Mouse (Mus musculus) hindbrain, embryonic 12.5 days (tissue): ENCODE data around the gene Slc25a1. TPM values are rescaled to one million over a fixed set of nuclear protein-coding genes. Genes with fewer than 3 reads are reported as not detected.

Experiments used
- ATAC-seq: fragments of 200-750 bp; cut with Nextera tagmentation; 2 replicates; pipeline ENCODE4 v1.8.0; 2017; ENCODE audit warnings: moderate TSS enrichment; ENCODE audit not compliant: low FRiP score
- H3K27ac ChIP-seq: fragments of 300-500 bp; sonication (generic); 2 replicates; pipeline ENCODE4 v1.5.1; 2016; ENCODE audit warnings: mild to moderate bottlenecking
- H3K27me3 ChIP-seq: fragments of 300-500 bp; sonication (generic); 2 replicates; pipeline ENCODE4 v1.6.1; 2016; ENCODE audit warnings: mild to moderate bottlenecking
- H3K36me3 ChIP-seq: fragments of 300-500 bp; sonication (generic); 2 replicates; pipeline ENCODE4 v1.6.1; 2016; ENCODE audit warnings: mild to moderate bottlenecking
- H3K4me1 ChIP-seq: fragments of 300-500 bp; sonication (generic); 2 replicates; pipeline ENCODE4 v1.6.1; 2016
- H3K4me2 ChIP-seq: fragments of 300-500 bp; sonication (generic); replicated peaks from 2 replicates; pipeline ENCODE4 v1.6.1; 2016; ENCODE audit warnings: mild to moderate bottlenecking
- H3K4me3 ChIP-seq: fragments of 300-500 bp; sonication (generic); 2 replicates; pipeline ENCODE4 v1.5.1; 2016; ENCODE audit warnings: mild to moderate bottlenecking
- H3K9ac ChIP-seq: fragments of 300-500 bp; sonication (generic); 2 replicates; pipeline ENCODE4 v1.6.1; 2016; ENCODE audit warnings: mild to moderate bottlenecking, moderate library complexity
- H3K9me3 ChIP-seq: fragments of 300-500 bp; sonication (generic); replicated peaks from 2 replicates; pipeline ENCODE4 v1.6.1; 2016; ENCODE audit warnings: mild to moderate bottlenecking
- WGBS: fragments of 180-500 bp; shearing (Covaris S2); methylation state at CpG from one replicate; pipeline ENCODE4 v1.1.7; 2016; 5-methylcytosine and 5-hydroxymethylcytosine counted together
- polyA plus RNA-seq: library from polyadenylated mRNA; unstranded; fragments of >200 nt; fragmentation: Nextera tagmentation; extraction: Ambion mirVana; gene quantifications from 2 replicates; pipeline ENCODE4 v1.2.1, GENCODE M21; 2016

The Slc25a1 gene
- polyA plus RNA-seq, 1 experiment from 2014 or later, result 142 TPM

DNA sequence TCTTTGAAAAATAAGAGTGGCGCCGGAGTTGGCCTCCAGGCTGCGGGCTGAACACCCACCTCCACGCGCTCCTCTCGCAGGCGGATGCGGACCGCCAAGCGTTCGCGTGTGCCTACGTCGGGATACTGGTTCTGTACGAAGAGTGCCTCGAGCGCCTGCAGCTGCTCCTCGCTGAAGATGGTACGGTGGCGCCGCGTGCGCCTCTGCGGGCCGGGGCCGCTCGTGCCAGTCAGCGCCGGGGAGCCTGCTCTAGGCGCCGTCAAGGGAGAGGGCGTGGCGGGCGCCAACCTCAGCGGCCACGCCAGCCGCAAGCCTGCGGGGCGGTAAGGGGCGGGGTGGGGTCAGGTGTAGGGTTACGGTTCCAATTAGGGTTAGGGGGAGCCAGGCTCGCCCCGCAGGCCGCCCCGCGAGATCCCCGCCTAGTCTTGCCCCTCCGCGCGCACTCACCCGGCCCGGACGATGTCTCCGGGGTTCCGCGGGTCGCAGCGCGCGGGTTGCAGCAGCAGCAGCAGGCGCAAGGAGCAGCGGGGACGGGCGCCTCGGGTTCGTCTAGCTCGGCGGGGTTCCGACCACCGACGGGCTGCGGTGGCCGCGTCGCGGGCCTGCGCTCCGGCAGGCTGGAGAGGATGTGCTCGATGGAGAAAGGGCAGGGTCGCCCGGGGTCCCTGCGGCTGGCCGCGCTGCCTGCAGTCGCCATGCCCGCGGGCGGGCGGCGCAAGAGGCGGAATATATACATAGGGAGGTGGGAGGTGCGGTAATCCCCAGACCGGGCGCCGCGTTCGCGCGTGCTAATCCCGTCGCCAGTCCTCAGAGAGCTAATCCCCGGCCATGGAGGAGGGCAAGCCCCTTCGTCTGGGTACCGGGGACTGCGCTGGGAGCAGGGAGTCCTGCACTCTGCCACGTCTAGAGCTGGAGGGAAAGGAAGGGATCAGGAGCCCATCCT, 13.4 kb downstream of the Slc25a1 start, which contains the start of gene Gsc2:
TSS of gene Gsc2 (minus strand) at position 753 of the 943 bp plus-strand sequence.
- peak within 1 kb of the TSS; percentile 51 for H3K9ac ChIP-seq
- peaks cover 74% of the 10 kb centered on the region for H3K27me3 ChIP-seq
- no peak within 1 kb of the TSS for H3K27ac ChIP-seq
- peak within 1 kb of the TSS; percentile 35 for H3K4me3 ChIP-seq
- H3K4me2 ChIP-seq, result peak within 1 kb of the TSS; percentile 55
- H3K36me3 ChIP-seq, result no peaks in the 10 kb centered on the region
- WGBS, result under 1% methylated on average over 92 of the region's 106 CpGs
- no peaks in the 10 kb centered on the region for H3K9me3 ChIP-seq
- H3K4me1 ChIP-seq, result peaks cover 19% of the 10 kb centered on the region
- ATAC-seq, result no peak

DNA sequence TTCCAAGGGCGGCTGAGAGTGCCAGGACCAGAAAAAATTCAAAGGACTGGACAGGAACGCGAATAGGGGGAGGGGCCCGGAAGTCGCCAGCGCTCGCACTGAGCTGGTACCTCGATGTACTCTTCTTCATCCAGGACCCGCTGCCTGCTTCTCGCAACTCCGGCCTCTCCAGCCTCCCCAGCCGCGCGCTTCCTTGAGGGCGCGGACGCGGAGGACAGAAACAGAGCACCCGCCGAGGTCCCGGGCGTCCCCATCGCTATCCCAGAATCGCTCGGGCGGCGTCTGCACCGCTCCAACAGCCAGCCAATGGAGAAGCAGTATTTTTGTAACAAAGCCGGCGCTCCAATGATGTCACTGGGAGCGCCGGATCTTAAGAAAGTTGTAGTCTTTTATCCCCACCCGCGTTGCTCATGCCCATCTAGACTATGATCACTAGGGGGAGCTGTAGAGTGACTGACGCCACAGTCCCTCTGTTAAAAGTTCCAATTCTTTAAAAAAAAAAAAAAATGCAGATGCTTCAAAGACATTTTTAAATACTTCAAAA, 16.9 kb downstream of the Slc25a1 start, which contains the start of gene Ess2:
TSS of gene Ess2 (minus strand) at position 297 of the 544 bp plus-strand sequence.
- Histone ChIP-seq H3K4me1 (peaks cover 19% of the 10 kb centered on the region), H3K4me2 (peak within 1 kb of the TSS; percentile 91), H3K27ac (peak within 1 kb of the TSS; percentile 40; the same call in 1 of the 2 replicates), H3K4me3 (peak within 1 kb of the TSS; percentile 66), H3K27me3 (peaks cover 46% of the 10 kb centered on the region), H3K9ac (peak within 1 kb of the TSS; percentile 72), H3K36me3 (peaks cover 33% of the 10 kb centered on the region), H3K9me3 (no peaks in the 10 kb centered on the region)
- under 1% methylated on average over 35 of the region's 35 CpGs for WGBS
- ATAC-seq, result peak; percentile 93

- Histone ChIP-seq H3K36me3 (peaks cover 55% of the 10 kb centered on the region), H3K27me3 (no peaks in the 10 kb centered on the region), H3K4me2 (no peak within 1 kb of the TSS), H3K4me3 (no peak within 1 kb of the TSS), H3K27ac (no peak within 1 kb of the TSS), H3K9ac (no peak within 1 kb of the TSS), H3K4me1 (no peaks in the 10 kb centered on the region), H3K9me3 (no peaks in the 10 kb centered on the region)
- ATAC-seq, result no peak
- 91% methylated on average over 14 of the region's 14 CpGs for WGBS
Observed at GRCm38 (mm10) chr16:17898462-17898861, 29.6 kb downstream of the Slc25a1 start, which contains the start of the genes Dgcr2 and Tssk2. TSS of gene Dgcr2 (minus strand) at chr16:17898562. TSS of gene Tssk2 (plus strand) at chr16:17898637.

- Histone ChIP-seq H3K4me3 (no peak overlapping the region), H3K36me3 (peaks cover 31% of the 10 kb centered on the region), H3K4me1 (peaks cover 6% of the 10 kb centered on the region), H3K9ac (no peak overlapping the region), H3K27ac (no peak overlapping the region), H3K4me2 (no peak overlapping the region), H3K9me3 (no peaks in the 10 kb centered on the region), H3K27me3 (no peaks in the 10 kb centered on the region)
- ATAC-seq, result no peak
Observed at GRCm38 (mm10) chr16:17896091-17896490, 31.9 kb downstream of the Slc25a1 start.

DNA sequence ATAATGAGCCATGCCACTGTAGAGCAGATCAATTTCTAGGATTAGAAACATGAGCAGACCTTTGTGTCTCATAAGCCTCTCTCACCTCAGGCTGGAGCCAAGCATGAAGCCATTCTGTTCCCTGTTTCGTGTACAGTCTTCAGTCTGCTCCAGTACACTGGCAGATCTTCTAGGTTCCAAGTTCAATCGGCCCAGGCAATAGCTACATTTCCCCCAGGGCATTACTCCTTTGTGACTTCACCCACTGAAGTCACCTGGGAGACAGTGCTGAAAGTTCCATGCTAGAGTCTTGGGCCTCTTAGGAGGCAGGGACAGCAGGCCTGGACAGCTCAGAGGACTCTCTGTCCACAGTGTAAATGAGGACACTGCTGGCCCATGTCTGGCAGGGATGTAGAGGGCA, 34.1 kb downstream of the Slc25a1 start, which contains the start of gene Tssk1:
TSS of gene Tssk1 (plus strand) at position 301 of the 400 bp plus-strand sequence.
- no peak within 1 kb of the TSS for H3K27ac ChIP-seq
- no peak within 1 kb of the TSS for H3K4me3 ChIP-seq
- H3K9ac ChIP-seq, result no peak within 1 kb of the TSS
- peaks cover 10% of the 10 kb centered on the region for H3K36me3 ChIP-seq
- H3K4me1 ChIP-seq, result peaks cover 19% of the 10 kb centered on the region
- no peaks in the 10 kb centered on the region for H3K27me3 ChIP-seq
- H3K9me3 ChIP-seq, result no peaks in the 10 kb centered on the region
- ATAC-seq, result no peak
- H3K4me2 ChIP-seq, result no peak within 1 kb of the TSS
- WGBS, result 87% methylated on average over 2 of the region's 2 CpGs

GRCm38 (mm10) chr16:17892606-17893005, 35.4 kb downstream of the Slc25a1 start:
- H3K9ac ChIP-seq, result no peak overlapping the region
- 84% methylated on average over 3 of the region's 3 CpGs for WGBS
- no peaks in the 10 kb centered on the region for H3K27me3 ChIP-seq
- no peak overlapping the region for H3K27ac ChIP-seq
- H3K4me1 ChIP-seq, result peaks cover 19% of the 10 kb centered on the region
- H3K36me3 ChIP-seq, result no peaks in the 10 kb centered on the region
- no peak for ATAC-seq
- H3K4me3 ChIP-seq, result no peak overlapping the region
- no peaks in the 10 kb centered on the region for H3K9me3 ChIP-seq
- H3K4me2 ChIP-seq, result no peak overlapping the region

DNA sequence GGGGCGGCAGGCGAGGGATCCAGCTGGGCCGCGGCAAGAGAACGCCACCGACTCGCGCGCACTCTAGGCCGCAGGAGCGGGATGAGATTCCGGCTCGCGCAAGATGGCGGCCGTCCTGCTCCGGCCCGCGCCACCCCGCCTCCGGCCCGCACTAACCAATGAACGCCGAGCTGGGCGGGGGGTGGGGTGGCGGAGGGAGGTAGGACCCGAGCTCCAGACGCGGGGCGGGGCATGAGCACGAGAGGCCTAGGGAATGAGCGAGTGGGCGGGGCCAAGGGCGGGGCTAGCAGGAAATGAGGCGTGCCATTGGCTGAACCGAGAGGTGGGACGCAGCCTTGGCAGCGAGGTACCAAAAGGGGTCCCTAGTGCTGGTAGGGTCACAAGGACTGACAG, 36.5 kb downstream of the Slc25a1 start, which contains the start of gene Gm20518:
TSS of gene Gm20518 (minus strand) at position 105 of the 393 bp plus-strand sequence.
- peaks cover 23% of the 10 kb centered on the region for H3K4me1 ChIP-seq
- peak; percentile 98 for ATAC-seq
- no peaks in the 10 kb centered on the region for H3K9me3 ChIP-seq
- peak within 1 kb of the TSS; percentile 84 for H3K4me2 ChIP-seq
- H3K36me3 ChIP-seq, result no peaks in the 10 kb centered on the region
- peak within 1 kb of the TSS; percentile 98 for H3K9ac ChIP-seq
- 1% methylated on average over 35 of the region's 38 CpGs for WGBS
- peak within 1 kb of the TSS; percentile 97 for H3K4me3 ChIP-seq
- peak within 1 kb of the TSS; percentile 97 for H3K27ac ChIP-seq
- no peaks in the 10 kb centered on the region for H3K27me3 ChIP-seq

GRCm38 (mm10) chr16:17890917-17891566, 37.0 kb downstream of the Slc25a1 start:
- under 1% methylated on average over 44 of the region's 44 CpGs for WGBS
- peak overlapping the region; percentile 98 for H3K9ac ChIP-seq

GRCm38 (mm10) chr16:17890342-17890727, 37.7 kb downstream of the Slc25a1 start:
- H3K4me1 ChIP-seq, result peaks cover 27% of the 10 kb centered on the region
- H3K9me3 ChIP-seq, result no peaks in the 10 kb centered on the region
- no peak overlapping the region for H3K27ac ChIP-seq
- peak overlapping the region; percentile 98 for H3K9ac ChIP-seq
- 41% methylated on average over 2 of the region's 2 CpGs for WGBS
- peak overlapping the region; percentile 97 for H3K4me3 ChIP-seq
- H3K4me2 ChIP-seq, result peak overlapping the region; percentile 84
- no peaks in the 10 kb centered on the region for H3K27me3 ChIP-seq
- ATAC-seq, result no peak
- H3K36me3 ChIP-seq, result no peaks in the 10 kb centered on the region

More at GRCm38 (mm10) chr16:17890917-17891566, 37.0 kb downstream of the Slc25a1 start:
- peak; percentile 75 for ATAC-seq
- peak overlapping the region; percentile 97 for H3K27ac ChIP-seq
- peaks cover 23% of the 10 kb centered on the region for H3K4me1 ChIP-seq
- peak overlapping the region; percentile 97 for H3K4me3 ChIP-seq
- H3K4me2 ChIP-seq, result peak overlapping the region; percentile 84
- no peaks in the 10 kb centered on the region for H3K27me3 ChIP-seq
- H3K36me3 ChIP-seq, result no peaks in the 10 kb centered on the region
- H3K9me3 ChIP-seq, result no peaks in the 10 kb centered on the region

GRCm38 (mm10) chr16:17889689-17890341, 38.2 kb downstream of the Slc25a1 start:
- Histone ChIP-seq H3K9me3 (no peaks in the 10 kb centered on the region), H3K9ac (peak overlapping the region; percentile 98), H3K27me3 (no peaks in the 10 kb centered on the region), H3K36me3 (no peaks in the 10 kb centered on the region), H3K4me3 (peak overlapping the region; percentile 97), H3K4me1 (peaks cover 27% of the 10 kb centered on the region), H3K27ac (no peak overlapping the region), H3K4me2 (peak overlapping the region; percentile 84)
- ATAC-seq, result no peak
- WGBS, result 84% methylated on average over 6 of the region's 6 CpGs

GRCm38 (mm10) chr16:17884116-17884515, 43.9 kb downstream of the Slc25a1 start:
- Histone ChIP-seq H3K27ac (no peak overlapping the region), H3K4me3 (no peak overlapping the region), H3K9ac (no peak overlapping the region), H3K36me3 (peaks cover 7% of the 10 kb centered on the region; the same call in 1 of the 2 replicates), H3K4me1 (peaks cover 9% of the 10 kb centered on the region), H3K9me3 (no peaks in the 10 kb centered on the region), H3K27me3 (no peaks in the 10 kb centered on the region), H3K4me2 (no peak overlapping the region)
- ATAC-seq, result no peak
- WGBS, result 87% methylated on average over 6 of the region's 6 CpGs
